Mouse (Mus musculus): Measurements from ENCODE around the gene Cox6b2. TPM values are rescaled to one million over a fixed set of nuclear protein-coding genes. Genes with fewer than 3 reads are reported as not detected.

The Cox6b2 gene
- total RNA-seq, 2 experiments from 2014 or later = 1.3 to 3.8 TPM

DNA sequence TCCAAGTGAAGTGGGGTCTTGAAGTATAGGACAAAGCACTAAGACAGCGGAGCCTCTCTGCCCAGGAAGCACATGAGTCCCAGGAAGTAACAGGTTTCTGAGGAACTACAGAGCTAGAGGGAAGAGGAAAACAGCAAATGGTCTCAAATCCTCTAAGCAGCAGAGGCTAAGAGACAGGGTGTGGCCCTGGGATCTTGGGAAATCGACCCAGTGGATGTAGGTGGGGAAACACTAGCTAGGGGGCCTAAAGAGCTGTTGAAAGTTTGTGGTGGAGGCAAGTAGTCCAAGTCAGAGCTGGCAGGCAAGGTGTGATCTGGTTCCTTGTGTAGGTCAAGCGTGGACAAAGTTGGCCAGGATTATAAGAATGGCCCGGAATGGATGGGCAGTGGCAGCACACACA, 4.6 kb downstream of the Cox6b2 start:
- no peak for TF ChIP-seq CTCF (conservative IDR thresholded peaks at IDR 0.05)
- Histone ChIP-seq H3K27ac (no peak overlapping the region), H3K4me3 (no peak overlapping the region)
- DNase-seq (ENCODE audit: low spot score in 2 of 2) = no peak

DNA sequence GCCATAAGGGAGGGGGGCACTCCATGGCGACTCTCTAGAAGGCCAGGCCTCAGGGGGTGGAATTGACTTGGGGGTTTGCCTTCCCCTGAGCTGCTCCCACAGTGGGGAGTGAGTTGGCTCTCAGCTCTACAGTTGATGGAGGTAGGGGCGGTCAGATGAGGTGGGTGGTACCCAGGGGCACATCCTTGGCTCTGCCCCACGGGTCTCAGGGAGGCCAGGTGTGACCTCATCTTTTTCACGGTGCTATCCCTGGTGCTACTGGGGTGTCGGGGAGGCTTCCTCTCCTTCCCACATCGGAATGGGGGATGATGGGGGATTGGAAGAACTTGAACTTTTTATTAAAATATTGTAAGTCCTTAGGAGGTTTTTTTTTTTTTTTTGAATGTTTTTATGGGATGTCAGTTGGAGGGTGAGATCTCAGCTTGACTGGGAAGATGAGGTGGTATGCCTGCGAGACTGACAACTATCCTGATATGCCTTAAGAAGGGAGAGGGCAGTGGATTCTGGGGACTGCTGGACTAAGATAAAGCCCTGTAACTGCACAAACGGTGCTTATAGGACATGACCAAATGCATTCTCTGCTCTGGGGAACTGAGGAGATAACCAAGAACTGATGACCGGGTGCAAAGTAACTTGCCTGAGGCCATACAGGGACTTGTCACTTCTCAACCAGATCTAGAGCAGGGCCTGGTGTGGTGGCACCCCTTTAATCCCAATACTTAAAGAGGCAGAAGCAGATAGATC, 5.6 kb downstream of the Cox6b2 start:
- DNase-seq (ENCODE audit: low spot score in 2 of 2) = no peak
- TF ChIP-seq CTCF (conservative IDR thresholded peaks at IDR 0.05) = no peak
- Histone ChIP-seq H3K27ac (no peak overlapping the region), H3K4me3 (no peak overlapping the region)

DNA sequence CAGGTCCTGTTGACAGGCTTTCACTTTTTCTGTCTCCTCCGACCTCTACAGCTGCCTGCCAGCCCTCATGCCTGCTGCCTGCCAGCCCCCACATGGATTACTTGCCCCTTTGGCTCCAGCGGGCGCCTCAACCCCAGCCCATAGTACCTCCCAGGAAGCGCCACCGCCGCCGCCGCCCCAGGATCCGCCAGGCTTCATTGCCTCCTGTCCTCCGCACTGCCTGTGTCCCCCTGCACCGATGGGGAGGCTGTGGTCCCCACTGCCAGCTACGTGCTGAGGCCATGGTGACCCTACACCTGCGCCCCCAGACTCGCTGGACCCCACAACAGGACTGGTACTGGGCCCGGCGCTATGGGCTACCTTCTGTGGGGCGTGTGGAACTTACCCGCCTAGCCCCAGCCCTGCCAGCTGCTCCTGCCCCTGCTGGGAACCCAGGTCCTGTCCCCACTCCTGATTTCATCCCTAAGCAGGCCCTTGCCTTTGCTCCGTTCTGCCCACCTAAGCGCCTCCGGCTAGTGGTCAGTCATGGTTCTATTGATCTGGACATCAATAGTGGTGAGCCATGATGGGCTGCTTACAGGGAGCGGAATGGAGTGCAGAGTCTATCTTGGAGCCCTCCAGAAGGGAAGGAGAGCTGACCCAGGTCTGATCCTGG, 6.4 kb downstream of the Cox6b2 start:
- no peak for DNase-seq (ENCODE audit: low spot score in 2 of 2)
- Histone ChIP-seq H3K27ac (no peak overlapping the region), H3K4me3 (no peak overlapping the region)
- no peak for TF ChIP-seq CTCF (conservative IDR thresholded peaks at IDR 0.05)

DNA sequence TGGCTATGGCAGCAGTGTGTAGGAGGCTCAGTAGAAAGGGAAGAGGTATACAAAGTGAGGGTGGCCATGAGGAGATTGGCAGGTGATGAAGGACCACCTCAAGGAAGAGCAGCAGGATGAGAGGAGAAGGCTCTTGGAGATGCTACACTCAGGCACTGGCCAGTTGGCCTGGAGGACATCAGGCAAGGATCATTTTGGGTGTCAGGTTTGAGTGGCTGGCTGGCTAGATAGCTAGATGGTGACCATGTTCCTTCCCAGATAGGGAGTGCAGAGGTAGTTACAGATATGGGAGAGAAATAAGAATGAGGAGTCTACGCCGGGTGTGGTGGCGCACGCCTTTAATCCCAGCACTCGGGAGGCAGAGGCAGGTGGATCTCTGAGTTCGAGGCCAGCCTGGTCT, 8.0 kb downstream of the Cox6b2 start:
- no peak for DNase-seq (ENCODE audit: low spot score in 2 of 2)
- no peak for TF ChIP-seq CTCF (conservative IDR thresholded peaks at IDR 0.05)
- Histone ChIP-seq H3K4me3 (no peak overlapping the region), H3K27ac (no peak overlapping the region)

DNA sequence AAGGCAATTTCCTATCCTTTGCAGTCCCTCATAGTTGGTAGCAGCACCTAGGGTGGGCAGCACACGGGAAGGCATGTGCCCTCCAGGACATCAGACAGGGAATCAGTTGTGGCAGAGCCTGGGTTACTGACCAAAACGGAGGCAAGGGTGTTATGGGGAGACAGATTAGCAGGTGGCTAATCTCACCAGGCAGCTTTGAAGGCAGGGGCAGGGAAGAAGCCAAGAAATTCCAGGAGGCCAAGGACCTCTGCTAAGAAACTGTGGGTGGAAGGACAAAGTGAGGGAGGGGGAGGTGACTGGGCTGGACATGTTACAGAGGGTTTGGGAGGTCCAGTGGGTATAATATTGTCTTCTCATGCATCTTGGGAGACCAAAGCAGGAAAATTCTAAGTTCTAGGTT, 9.5 kb downstream of the Cox6b2 start:
- TF ChIP-seq CTCF (conservative IDR thresholded peaks at IDR 0.05) = no peak
- H3K27ac ChIP-seq = no peak overlapping the region
- H3K4me3 ChIP-seq = no peak overlapping the region
- DNase-seq (ENCODE audit: low spot score in 2 of 2) = no peak

DNA sequence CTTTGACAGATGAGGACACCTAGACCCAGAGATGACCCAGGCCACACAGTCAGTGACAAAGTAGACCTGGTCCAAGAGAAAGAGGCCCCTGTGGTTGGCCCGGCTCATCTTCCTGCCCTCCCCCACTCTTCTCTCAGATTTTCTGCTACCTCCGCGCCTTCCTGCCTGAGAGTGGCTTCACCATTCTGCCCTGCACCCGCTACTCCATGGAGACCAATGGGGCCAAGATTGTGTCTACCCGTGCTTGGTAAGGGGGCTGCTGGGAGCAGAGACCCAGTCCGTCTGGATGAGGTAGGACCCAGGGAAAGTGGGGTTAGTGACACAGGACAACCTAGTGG, 10.4 kb downstream of the Cox6b2 start:
- no peak for DNase-seq (ENCODE audit: low spot score in 2 of 2)
- no peak for TF ChIP-seq CTCF (conservative IDR thresholded peaks at IDR 0.05)
- H3K27ac ChIP-seq = no peak overlapping the region
- no peak overlapping the region for H3K4me3 ChIP-seq

DNA sequence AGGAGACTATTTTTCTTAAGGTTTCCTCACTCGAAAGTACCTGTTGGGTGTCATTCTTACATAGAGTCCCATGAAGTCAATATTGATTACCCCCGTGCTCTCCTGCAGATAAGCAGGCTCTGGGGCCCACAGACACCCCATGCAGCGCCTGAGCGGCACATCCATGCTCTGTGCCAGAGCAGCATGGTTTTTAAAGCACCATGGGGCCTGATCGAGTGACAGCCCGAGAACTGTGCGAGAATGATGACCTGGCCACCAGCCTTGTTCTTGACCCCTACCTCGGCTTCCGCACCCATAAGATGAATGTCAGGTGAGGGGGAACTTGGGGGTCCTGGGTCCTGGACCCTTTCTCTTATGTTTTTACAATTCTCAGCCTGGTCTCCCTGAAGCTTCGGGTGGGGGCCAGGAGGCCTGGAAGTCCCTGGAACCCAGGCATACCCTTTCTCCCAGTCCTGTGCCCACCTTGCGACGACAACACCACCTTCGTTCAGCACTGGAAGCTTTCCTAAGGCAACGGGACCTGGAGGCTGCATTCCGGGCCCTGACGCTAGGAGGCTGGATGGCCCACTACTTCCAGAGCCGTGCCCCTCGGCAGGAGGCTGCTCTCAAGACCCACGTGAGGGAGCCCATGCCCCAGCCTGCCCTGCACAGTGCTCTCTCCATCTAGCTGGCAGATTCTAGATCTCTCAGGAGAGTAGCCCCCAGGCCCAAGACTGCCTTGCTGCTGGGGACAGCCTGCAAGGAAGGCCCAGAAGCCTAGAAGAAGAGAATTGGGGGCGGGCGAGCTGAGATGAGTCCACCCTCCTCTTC, 11.0 kb downstream of the Cox6b2 start:
- peak overlapping the region; percentile 87; the same call in 1 of the 2 replicates for H3K4me3 ChIP-seq
- TF ChIP-seq CTCF (conservative IDR thresholded peaks at IDR 0.05) = no peak
- no peak for DNase-seq (ENCODE audit: low spot score in 2 of 2)
- peak overlapping the region; percentile 98 for H3K27ac ChIP-seq

DNA sequence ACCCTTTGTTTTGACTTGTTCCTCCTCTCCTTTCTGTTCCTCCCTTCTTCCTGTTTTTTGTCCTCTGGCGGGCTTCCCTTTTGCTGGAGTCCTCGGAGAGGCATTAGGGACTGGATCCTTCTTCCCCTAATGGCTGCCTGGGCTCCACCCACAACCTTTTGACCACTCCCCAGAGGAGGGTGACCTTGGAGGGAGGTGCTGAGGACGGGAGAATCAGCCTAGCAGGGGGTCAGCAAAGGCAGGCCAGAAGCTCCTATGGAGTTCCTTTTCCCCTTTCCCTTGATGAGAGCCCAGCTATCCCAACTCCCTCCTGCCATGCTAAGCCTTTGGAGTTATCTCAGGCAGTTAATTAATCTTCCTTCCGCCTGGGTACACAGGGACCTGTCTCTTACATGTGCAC, 11.7 kb downstream of the Cox6b2 start:
- TF ChIP-seq CTCF (conservative IDR thresholded peaks at IDR 0.05) = no peak
- peak overlapping the region; percentile 98 for H3K27ac ChIP-seq
- peak in 1 of 2 experiments; percentile 34 for DNase-seq (ENCODE audit: low spot score in 2 of 2)

DNA sequence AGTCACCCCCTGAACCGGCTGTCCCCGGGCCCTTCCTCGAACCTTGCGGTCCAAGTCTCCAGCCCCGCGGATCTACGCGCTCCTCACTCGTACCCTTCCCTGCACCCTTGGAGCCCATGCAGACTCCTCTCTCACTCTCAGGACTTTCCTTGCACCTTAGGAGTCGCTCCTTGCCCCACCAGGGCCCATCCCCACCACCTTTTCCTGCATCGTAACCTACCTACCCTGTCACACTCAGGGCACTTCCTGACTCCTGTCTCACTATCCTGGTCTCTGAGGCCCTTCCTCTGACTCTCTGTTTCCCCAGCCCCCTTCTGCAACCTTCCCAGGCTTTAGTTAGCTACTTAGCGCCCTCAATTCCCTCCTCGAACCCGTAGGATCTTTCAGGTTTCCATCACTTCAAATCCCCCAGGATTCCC, 12.6 kb downstream of the Cox6b2 start:
- H3K4me3 ChIP-seq = peak overlapping the region; percentile 87

More for the DNA sequence above, 11.7 kb downstream of the Cox6b2 start:
- H3K4me3 ChIP-seq = peak overlapping the region; percentile 87

DNA sequence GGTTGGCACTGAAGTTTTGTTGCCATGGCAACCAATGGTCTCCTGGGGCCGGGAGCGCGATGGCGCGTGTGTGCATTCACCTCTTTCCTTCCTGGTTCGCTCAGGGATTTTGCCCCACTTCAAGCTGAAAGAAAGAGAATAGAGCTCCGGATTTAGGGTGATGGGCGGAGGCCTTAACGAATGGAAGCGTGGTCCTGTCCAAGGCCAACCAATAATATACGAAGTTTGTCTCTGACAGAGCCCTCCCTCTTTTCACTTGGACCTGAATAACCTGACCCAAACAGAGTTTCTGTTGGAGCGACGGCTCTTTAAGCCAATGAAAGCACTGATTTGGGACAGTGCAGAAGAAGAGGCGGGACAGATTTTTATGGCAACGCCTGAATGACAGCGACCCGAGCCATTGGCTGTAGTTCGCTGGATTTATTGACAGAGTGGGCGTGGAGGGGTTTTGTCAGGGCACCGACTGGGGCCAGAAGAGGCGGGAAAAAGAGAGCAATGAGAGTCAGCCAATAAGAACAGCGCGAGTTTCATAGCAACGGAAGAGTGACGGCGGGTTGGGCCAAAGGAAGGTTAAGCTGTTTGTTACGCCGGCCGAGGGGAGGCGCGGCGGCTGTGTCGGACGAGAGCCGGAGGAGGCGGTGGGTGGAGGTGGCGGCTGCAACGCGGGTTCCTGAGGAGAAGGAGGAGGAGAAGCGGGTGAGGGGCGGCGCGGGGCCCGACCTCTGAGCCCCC, 13.2 kb downstream of the Cox6b2 start, which contains the start of gene Kmt5c:
Gene Kmt5c (plus strand): TSS at position 572 of the 732 bp plus-strand sequence.
- TF ChIP-seq CTCF (conservative IDR thresholded peaks at IDR 0.05) = peak; percentile 65
- peak within 1 kb of the TSS; percentile 98 for H3K27ac ChIP-seq

More for the DNA sequence above, 12.6 kb downstream of the Cox6b2 start:
- peak overlapping the region; percentile 98 for H3K27ac ChIP-seq
- no peak for TF ChIP-seq CTCF (conservative IDR thresholded peaks at IDR 0.05)
- no peak for DNase-seq (ENCODE audit: low spot score in 2 of 2)

DNA sequence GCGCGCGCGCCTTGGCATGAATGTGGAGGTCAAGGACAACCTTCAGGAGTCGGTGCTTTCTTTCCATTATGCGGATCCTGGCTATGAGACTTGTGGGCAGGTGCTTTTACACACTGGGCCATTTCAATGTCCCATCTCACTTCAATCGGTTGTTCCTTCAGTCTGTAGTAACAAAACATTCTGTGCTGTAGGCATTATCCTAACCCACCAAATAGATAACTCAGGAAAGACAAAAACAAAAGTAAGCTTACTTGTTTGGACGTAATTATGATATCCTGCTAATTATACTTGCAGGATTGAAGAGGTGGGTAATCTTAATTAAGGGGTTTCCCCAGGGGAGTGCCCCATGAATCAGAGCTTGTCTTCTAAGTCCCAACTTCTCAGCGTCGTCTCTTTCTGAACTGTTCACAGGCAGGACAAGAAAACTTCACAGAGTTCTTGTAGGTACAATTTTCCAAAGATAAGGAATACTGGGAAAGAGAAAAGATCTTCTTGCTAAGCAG, 13.8 kb downstream of the Cox6b2 start:
- Histone ChIP-seq H3K4me3 (peak overlapping the region; percentile 58), H3K27ac (peak overlapping the region; percentile 86)
- no peak for DNase-seq (ENCODE audit: low spot score in 2 of 2)
- no peak for TF ChIP-seq CTCF (conservative IDR thresholded peaks at IDR 0.05)

More for the DNA sequence above, 13.2 kb downstream of the Cox6b2 start, which contains the start of gene Kmt5c:
- DNase-seq (ENCODE audit: low spot score in 2 of 2) = peak; percentile 98 to 100
- peak within 1 kb of the TSS; percentile 87 for H3K4me3 ChIP-seq

DNA sequence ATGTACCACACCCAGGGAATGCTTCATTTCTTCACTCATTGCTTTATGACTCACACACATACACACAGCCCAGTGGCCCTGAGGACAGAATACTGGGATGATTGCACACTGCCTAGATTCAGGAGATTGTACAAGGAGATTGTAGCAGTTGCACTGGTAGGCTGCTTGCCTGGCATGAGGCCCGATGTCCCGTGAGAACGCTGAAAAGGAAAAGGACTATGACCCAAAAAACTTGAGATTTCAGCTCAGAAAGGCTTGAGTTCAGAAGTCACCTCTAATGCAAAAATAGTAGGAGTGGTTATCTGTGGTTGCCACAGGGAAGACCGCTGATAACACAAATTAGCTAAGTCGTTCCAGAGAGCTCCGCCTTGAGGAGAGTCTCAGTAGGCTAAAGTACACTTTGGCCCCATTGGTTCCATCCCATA, 19.9 kb downstream of the Cox6b2 start:
- no peak for DNase-seq (ENCODE audit: low spot score in 2 of 2)
- no peak for TF ChIP-seq CTCF (conservative IDR thresholded peaks at IDR 0.05)
- Histone ChIP-seq H3K27ac (no peak overlapping the region), H3K4me3 (no peak overlapping the region)
